Mouse (Mus musculus): ENCODE data around the gene Tbca.

DNA sequence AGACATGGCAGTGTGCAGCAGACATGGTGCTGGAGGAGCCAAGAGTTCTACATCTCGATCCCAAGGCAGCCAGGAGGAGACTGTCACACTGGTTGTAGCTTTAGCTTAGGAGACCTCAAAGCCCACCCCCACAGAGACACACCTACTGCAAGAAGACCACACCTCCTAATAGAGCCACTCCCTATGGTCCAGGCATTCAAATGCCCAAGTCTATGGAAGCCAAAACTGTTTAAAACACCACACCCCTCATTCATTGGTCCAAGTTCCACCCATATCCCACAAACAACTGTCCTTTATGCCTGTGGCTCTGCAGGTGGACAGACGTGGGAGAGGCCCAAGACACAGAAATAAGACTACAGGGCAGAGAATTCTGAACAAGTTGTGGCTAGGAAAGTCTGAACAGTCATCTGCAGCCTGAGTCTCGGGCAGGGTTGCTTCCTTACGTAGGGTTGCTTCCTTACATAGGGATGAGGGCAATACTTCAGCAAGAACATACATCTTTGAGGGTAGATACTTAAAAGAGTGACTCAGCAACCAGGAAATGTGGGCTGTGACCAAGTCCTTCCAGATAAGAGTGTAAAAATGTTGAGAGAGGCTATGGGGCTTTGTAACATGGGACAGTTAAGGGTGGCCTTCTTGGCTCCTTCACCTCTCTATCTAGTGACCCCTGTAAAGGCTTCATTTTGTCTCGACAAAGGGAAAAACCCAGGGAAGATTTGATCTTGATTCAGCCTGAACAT, 74.0 kb downstream of the Tbca start:
- TF ChIP-seq EP300 (IDR thresholded peaks at IDR 0.05; ENCODE audit: low read depth), result no peak
- no peak for TF ChIP-seq CTCF (IDR thresholded peaks at IDR 0.05; ENCODE audit: low read depth)
